Mouse (Mus musculus): ENCODE measurements around the gene Fancd2os. TPM values are rescaled to one million over a fixed set of nuclear protein-coding genes. Genes with fewer than 3 reads are reported as not detected.

Fancd2os gene
- 0.20 TPM in 1 of 2 replicates, not detected in the other for polyA plus RNA-seq (2015; fragmentation: Nextera tagmentation; extraction: Ambion mirVana)

DNA sequence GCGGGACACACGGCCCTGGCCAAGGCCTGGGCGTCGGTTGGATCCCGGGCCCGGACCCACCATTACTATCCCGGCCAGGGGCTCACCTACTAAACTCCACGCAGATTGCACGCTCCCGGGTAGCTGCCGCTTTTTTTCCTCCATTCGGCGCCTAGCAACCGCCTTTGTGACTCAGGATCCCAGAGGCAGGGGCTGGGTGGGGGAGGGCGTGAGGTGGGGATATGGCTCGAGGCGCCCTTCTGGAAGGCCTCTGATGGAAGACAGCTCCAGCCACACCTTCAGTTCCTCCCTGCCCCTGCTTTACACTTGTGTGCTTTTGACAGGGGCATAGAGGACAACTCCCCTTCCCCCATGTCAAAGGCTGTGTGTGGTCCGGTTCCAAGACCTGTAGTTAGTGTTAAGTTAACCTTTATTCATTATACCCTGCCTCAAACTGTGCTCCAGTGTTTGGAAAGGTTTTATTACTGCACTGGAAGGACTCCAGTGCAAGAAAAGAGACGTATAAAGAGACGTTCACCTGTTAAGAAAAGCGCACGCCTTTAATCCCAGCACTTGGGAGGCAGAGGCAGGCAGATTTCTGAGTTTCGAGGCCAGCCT is at the start of gene Fancd2os:
Gene Fancd2os (minus strand): TSS at position 173 of the 597 bp plus-strand sequence.
- H3K4me1 ChIP-seq (ENCODE audit: control insufficient read depth, insufficient read depth, low read length) = peaks cover 8% of the 10 kb centered on the region
- H3K9ac ChIP-seq (ENCODE audit: low read depth, low read length) = 0 out of 2 replicates have a peak within 1 kb of the TSS, but pooled peaks have one; percentile 33
- H3K4me3 ChIP-seq (ENCODE audit: low read length) = no peak within 1 kb of the TSS
- no peak within 1 kb of the TSS for H3K4me2 ChIP-seq (ENCODE audit: low read depth, low read length)
- H3K9me3 ChIP-seq (ENCODE audit: control insufficient read depth, low read length) = no peaks in the 10 kb centered on the region
- 37% methylated on average over 23 of the region's 23 CpGs for WGBS
- ATAC-seq = no peak
- no peaks in the 10 kb centered on the region for H3K36me3 ChIP-seq (ENCODE audit: control insufficient read depth, insufficient read depth, low read length)
- H3K27me3 ChIP-seq (replicated peaks; ENCODE audit: control insufficient read depth, insufficient read depth, low read length) = no peaks in the 10 kb centered on the region
- H3K27ac ChIP-seq (ENCODE audit: low read length) = no peak within 1 kb of the TSS

DNA sequence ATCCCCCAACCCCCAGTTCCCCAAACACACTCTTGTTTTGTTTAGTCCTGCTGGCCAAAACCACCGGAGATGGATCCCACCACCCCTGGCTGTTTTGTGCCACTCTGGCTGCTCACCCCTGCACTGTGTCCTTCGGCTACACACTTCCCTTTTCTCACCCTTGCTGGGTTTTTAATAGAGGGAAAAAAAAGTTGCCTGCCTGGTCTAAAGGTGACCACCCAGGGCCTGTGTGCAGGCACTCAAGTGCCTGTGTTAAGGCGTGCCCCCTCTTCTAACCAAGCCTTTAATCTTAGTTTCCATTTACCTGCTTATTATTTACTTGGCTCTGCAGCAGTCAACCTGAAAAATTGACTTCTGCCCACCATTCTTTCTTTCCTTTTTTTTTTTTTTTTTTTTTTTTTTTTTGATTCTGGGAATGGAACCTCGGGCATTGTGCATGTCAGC is 49.7 kb upstream of the Fancd2os start:
- no peak overlapping the region for H3K27ac ChIP-seq (ENCODE audit: low read length)
- peaks cover 5% of the 10 kb centered on the region; the same call in 1 of the 2 replicates for H3K4me1 ChIP-seq (ENCODE audit: control insufficient read depth, insufficient read depth, low read length)
- H3K36me3 ChIP-seq (ENCODE audit: control insufficient read depth, insufficient read depth, low read length) = no peaks in the 10 kb centered on the region; the same call in 1 of the 2 replicates
- no peak for ATAC-seq
- 64% methylated on average over 4 of the region's 4 CpGs for WGBS
- no peak overlapping the region for H3K4me3 ChIP-seq (ENCODE audit: low read length)
- no peak overlapping the region for H3K9ac ChIP-seq (ENCODE audit: low read depth, low read length)
- no peaks in the 10 kb centered on the region for H3K9me3 ChIP-seq (ENCODE audit: control insufficient read depth, low read length)
- no peaks in the 10 kb centered on the region for H3K27me3 ChIP-seq (replicated peaks; ENCODE audit: control insufficient read depth, insufficient read depth, low read length)
- no peak overlapping the region for H3K4me2 ChIP-seq (ENCODE audit: low read depth, low read length)

GRCm38 (mm10) chr6:113649346-113650196 is 49.1 kb upstream of the Fancd2os start:
- H3K9me3 ChIP-seq (ENCODE audit: control insufficient read depth, low read length) = no peaks in the 10 kb centered on the region
- H3K36me3 ChIP-seq (ENCODE audit: control insufficient read depth, insufficient read depth, low read length) = no peaks in the 10 kb centered on the region; the same call in 1 of the 2 replicates
- H3K4me3 ChIP-seq (ENCODE audit: low read length) = no peak overlapping the region
- ATAC-seq = no peak
- no peak overlapping the region for H3K27ac ChIP-seq (ENCODE audit: low read length)
- no peak overlapping the region for H3K4me2 ChIP-seq (ENCODE audit: low read depth, low read length)
- H3K4me1 ChIP-seq (ENCODE audit: control insufficient read depth, insufficient read depth, low read length) = peaks cover 8% of the 10 kb centered on the region; the same call in 1 of the 2 replicates
- H3K27me3 ChIP-seq (replicated peaks; ENCODE audit: control insufficient read depth, insufficient read depth, low read length) = no peaks in the 10 kb centered on the region
- H3K9ac ChIP-seq (ENCODE audit: low read depth, low read length) = no peak overlapping the region
- 78% methylated on average over 7 of the region's 7 CpGs for WGBS

DNA sequence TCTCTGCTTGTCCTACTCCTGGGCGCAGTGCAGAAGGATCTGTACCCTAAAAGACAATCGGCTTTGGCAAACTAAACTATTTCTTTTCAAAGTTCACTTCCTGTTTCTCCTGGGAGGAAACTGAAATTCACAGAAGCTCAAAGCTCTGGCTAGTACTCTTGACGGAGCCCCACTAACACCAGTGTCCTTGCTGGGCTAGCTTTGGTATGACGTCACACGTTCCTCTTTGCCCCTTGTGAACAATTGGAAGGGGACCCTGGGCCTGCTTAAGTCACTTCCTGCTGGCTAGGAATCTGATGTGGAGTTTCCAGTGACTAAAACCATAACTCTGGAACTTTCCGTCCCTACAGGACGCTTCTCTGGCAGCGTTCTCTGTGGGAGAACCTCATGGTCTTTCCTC is 44.3 kb upstream of the Fancd2os start:
- Histone ChIP-seq H3K27ac (ENCODE audit: low read length) (peak overlapping the region; percentile 6), H3K4me2 (ENCODE audit: low read depth, low read length) (no peak overlapping the region), H3K9me3 (ENCODE audit: control insufficient read depth, low read length) (no peaks in the 10 kb centered on the region), H3K4me1 (ENCODE audit: control insufficient read depth, insufficient read depth, low read length) (peaks cover 3% of the 10 kb centered on the region; the same call in 1 of the 2 replicates), H3K9ac (ENCODE audit: low read depth, low read length) (no peak overlapping the region), H3K36me3 (ENCODE audit: control insufficient read depth, insufficient read depth, low read length) (no peaks in the 10 kb centered on the region; the same call in 1 of the 2 replicates), H3K27me3 (replicated peaks; ENCODE audit: control insufficient read depth, insufficient read depth, low read length) (no peaks in the 10 kb centered on the region), H3K4me3 (ENCODE audit: low read length) (no peak overlapping the region)
- ATAC-seq = no peak
- WGBS = 69% methylated on average over 8 of the region's 8 CpGs

DNA sequence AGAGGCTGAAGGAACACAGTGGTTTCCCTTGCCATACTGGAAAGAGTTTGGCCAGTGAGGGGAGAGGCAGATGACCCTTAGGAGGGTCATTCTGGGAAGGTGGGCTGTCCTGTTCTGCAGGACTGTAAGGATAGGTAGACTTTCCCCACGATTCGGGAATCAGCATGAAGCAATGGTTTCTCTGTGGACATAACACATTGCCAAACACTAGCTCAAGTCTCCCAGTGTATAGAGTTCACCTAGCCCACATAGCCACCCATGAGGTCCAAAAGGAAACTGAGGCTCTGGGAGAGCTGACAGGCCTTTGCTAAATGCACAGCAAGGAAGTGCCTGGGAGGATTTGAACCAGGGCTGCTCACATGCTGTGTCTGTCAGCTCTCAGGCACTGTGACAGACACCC is 43.5 kb upstream of the Fancd2os start:
- no peak overlapping the region for H3K9ac ChIP-seq (ENCODE audit: low read depth, low read length)
- H3K4me3 ChIP-seq (ENCODE audit: low read length) = no peak overlapping the region
- 86% methylated on average over 2 of the region's 2 CpGs for WGBS
- no peak overlapping the region for H3K4me2 ChIP-seq (ENCODE audit: low read depth, low read length)
- no peak overlapping the region; the same call in 1 of the 2 replicates for H3K27ac ChIP-seq (ENCODE audit: low read length)
- H3K36me3 ChIP-seq (ENCODE audit: control insufficient read depth, insufficient read depth, low read length) = no peaks in the 10 kb centered on the region; the same call in 1 of the 2 replicates
- peaks cover 3% of the 10 kb centered on the region; the same call in 1 of the 2 replicates for H3K4me1 ChIP-seq (ENCODE audit: control insufficient read depth, insufficient read depth, low read length)
- H3K27me3 ChIP-seq (replicated peaks; ENCODE audit: control insufficient read depth, insufficient read depth, low read length) = no peaks in the 10 kb centered on the region
- ATAC-seq = no peak
- no peaks in the 10 kb centered on the region for H3K9me3 ChIP-seq (ENCODE audit: control insufficient read depth, low read length)

GRCm38 (mm10) chr6:113643021-113643420 is 42.5 kb upstream of the Fancd2os start:
- Histone ChIP-seq H3K4me2 (ENCODE audit: low read depth, low read length) (no peak overlapping the region), H3K4me3 (ENCODE audit: low read length) (no peak overlapping the region), H3K36me3 (ENCODE audit: control insufficient read depth, insufficient read depth, low read length) (no peaks in the 10 kb centered on the region; the same call in 1 of the 2 replicates), H3K27me3 (replicated peaks; ENCODE audit: control insufficient read depth, insufficient read depth, low read length) (no peaks in the 10 kb centered on the region), H3K9me3 (ENCODE audit: control insufficient read depth, low read length) (no peaks in the 10 kb centered on the region), H3K4me1 (ENCODE audit: control insufficient read depth, insufficient read depth, low read length) (peaks cover 3% of the 10 kb centered on the region; the same call in 1 of the 2 replicates), H3K9ac (ENCODE audit: low read depth, low read length) (no peak overlapping the region), H3K27ac (ENCODE audit: low read length) (no peak overlapping the region)
- WGBS = 70% methylated on average over 4 of the region's 4 CpGs
- no peak for ATAC-seq

GRCm38 (mm10) chr6:113642605-113643004 is 42.1 kb upstream of the Fancd2os start:
- no peaks in the 10 kb centered on the region for H3K9me3 ChIP-seq (ENCODE audit: control insufficient read depth, low read length)
- H3K4me1 ChIP-seq (ENCODE audit: control insufficient read depth, insufficient read depth, low read length) = peaks cover 3% of the 10 kb centered on the region; the same call in 1 of the 2 replicates
- H3K9ac ChIP-seq (ENCODE audit: low read depth, low read length) = no peak overlapping the region
- no peak overlapping the region for H3K4me2 ChIP-seq (ENCODE audit: low read depth, low read length)
- H3K4me3 ChIP-seq (ENCODE audit: low read length) = no peak overlapping the region
- ATAC-seq = no peak
- no peak overlapping the region for H3K27ac ChIP-seq (ENCODE audit: low read length)
- WGBS = 84% methylated on average over 8 of the region's 8 CpGs
- no peaks in the 10 kb centered on the region for H3K27me3 ChIP-seq (replicated peaks; ENCODE audit: control insufficient read depth, insufficient read depth, low read length)
- H3K36me3 ChIP-seq (ENCODE audit: control insufficient read depth, insufficient read depth, low read length) = no peaks in the 10 kb centered on the region

GRCm38 (mm10) chr6:113639201-113639600 is 38.7 kb upstream of the Fancd2os start:
- Histone ChIP-seq H3K4me1 (ENCODE audit: control insufficient read depth, insufficient read depth, low read length) (no peaks in the 10 kb centered on the region), H3K27ac (ENCODE audit: low read length) (no peak overlapping the region; the same call in 1 of the 2 replicates), H3K27me3 (replicated peaks; ENCODE audit: control insufficient read depth, insufficient read depth, low read length) (no peaks in the 10 kb centered on the region), H3K36me3 (ENCODE audit: control insufficient read depth, insufficient read depth, low read length) (no peaks in the 10 kb centered on the region), H3K9me3 (ENCODE audit: control insufficient read depth, low read length) (no peaks in the 10 kb centered on the region), H3K4me3 (ENCODE audit: low read length) (peak overlapping the region; percentile 63), H3K4me2 (ENCODE audit: low read depth, low read length) (peak overlapping the region; percentile 67), H3K9ac (ENCODE audit: low read depth, low read length) (0 out of 2 replicates have a peak overlapping the region, but pooled peaks have one; percentile 76)
- 64% methylated on average over 4 of the region's 4 CpGs for WGBS
- ATAC-seq = peak; percentile 41; the same call in 1 of the 2 replicates

All from intestine, embryonic 16.5 days (tissue).